Mouse (Mus musculus) CH12.LX (cell line): ENCODE measurements around the gene Epb41l3. TPM values are rescaled to one million over a fixed set of nuclear protein-coding genes. Genes with fewer than 3 reads are reported as not detected.

ENCODE experiments used
- DNase-seq: peaks from one replicate; pipeline ENCODE4 v3.0.0-alpha.2; 2013; ENCODE audit errors: extremely low read depth
- H3K27ac ChIP-seq: 2 replicates; pipeline ENCODE4 v1.5.1; 2012; ENCODE audit warnings: low read depth, mild to moderate bottlenecking, control low read depth, moderate library complexity; ENCODE audit not compliant: insufficient read depth
- H3K27me3 ChIP-seq: replicated peaks from 2 replicates; pipeline ENCODE3; 2012; ENCODE audit warnings: inconsistent platforms
- H3K36me3 ChIP-seq, 2 experiments: replicated peaks in 1 of 2; 2 replicates each; pipeline versions ENCODE3 to v1.6.1; 2012; ENCODE audit warnings: inconsistent platforms in 1 of 2, low read length in 1 of 2, mild to moderate bottlenecking in 1 of 2, mixed read lengths in 1 of 2, moderate library complexity in 1 of 2; ENCODE audit not compliant: control insufficient read depth in 1 of 2, insufficient read depth in 1 of 2
- H3K4me1 ChIP-seq, 2 experiments: 2 replicates each; pipeline ENCODE4 v1.6.1; 2012; ENCODE audit warnings: inconsistent platforms in 1 of 2, moderate library complexity in 1 of 2; ENCODE audit not compliant: insufficient read depth in 2 of 2, control insufficient read depth in 1 of 2
- H3K4me2 ChIP-seq: 2 replicates; pipeline ENCODE4 v1.6.1; 2012; ENCODE audit warnings: low read depth, mild to moderate bottlenecking, control low read depth; ENCODE audit not compliant: poor library complexity, insufficient read depth, severe bottlenecking
- H3K4me3 ChIP-seq, 3 experiments: fragments of 150-350 bp in 1 of 3; sonication (generic) in 1 of 3; replicated peaks in 1 of 3; 2 replicates each; pipeline versions ENCODE3 to v1.5.1; 2011 to 2012; ENCODE audit warnings: low read depth in 2 of 3, low read length in 2 of 3, mild to moderate bottlenecking in 2 of 3, moderate library complexity in 2 of 3, control low read depth in 1 of 3, improper control_type of control experiment in 1 of 3, inconsistent platforms in 1 of 3, mixed read lengths in 1 of 3; ENCODE audit not compliant: poor library complexity in 1 of 3
- H3K79me2 ChIP-seq: replicated peaks from 2 replicates; pipeline ENCODE4 v1.6.1; 2012; ENCODE audit warnings: mild to moderate bottlenecking, moderate library complexity; ENCODE audit not compliant: control insufficient read depth, poor library complexity, insufficient read depth, severe bottlenecking; ENCODE audit errors: extremely low read depth
- H3K9ac ChIP-seq: 2 replicates; pipeline ENCODE4 v1.6.1; 2012; ENCODE audit warnings: low read depth, mild to moderate bottlenecking, control low read depth, moderate library complexity; ENCODE audit not compliant: insufficient read depth
- H3K9me3 ChIP-seq: replicated peaks from 2 replicates; pipeline ENCODE3; 2012; ENCODE audit warnings: low read length, inconsistent platforms, mixed read lengths
- CHD1 ChIP-seq: IDR thresholded peaks from 2 replicates; pipeline ENCODE4 v1.6.1; 2012; ENCODE audit warnings: low read depth, low read length, improper control_type of control experiment, inconsistent platforms
- E2F4 ChIP-seq: IDR thresholded peaks from 2 replicates; pipeline ENCODE4 v1.6.1; 2011; ENCODE audit warnings: low read depth, low read length, improper control_type of control experiment; ENCODE audit not compliant: insufficient replicate concordance
- ELF1 ChIP-seq: IDR thresholded peaks from 2 replicates; pipeline ENCODE4 v1.6.1; 2014; ENCODE audit warnings: low read depth, mild to moderate bottlenecking, inconsistent platforms, low read length, improper control_type of control experiment
- EP300 ChIP-seq: IDR thresholded peaks from 2 replicates; pipeline ENCODE4 v1.6.1; 2011; ENCODE audit warnings: low read length, improper control_type of control experiment
- ETS1 ChIP-seq: conservative IDR thresholded peaks from 2 replicates; pipeline ENCODE4 v1.6.1; 2012; ENCODE audit warnings: low read depth, mild to moderate bottlenecking, inconsistent platforms, low read length, improper control_type of control experiment, moderate library complexity
- HCFC1 ChIP-seq: IDR thresholded peaks from 2 replicates; pipeline ENCODE4 v1.6.1; 2012; ENCODE audit warnings: low read depth, mild to moderate bottlenecking, inconsistent platforms, low read length, improper control_type of control experiment
- MXI1 ChIP-seq: IDR thresholded peaks from 2 replicates; pipeline ENCODE4 v1.6.1; 2011; ENCODE audit warnings: mild to moderate bottlenecking, low read depth, low read length, improper control_type of control experiment
- NELFE ChIP-seq: IDR thresholded peaks from 2 replicates; pipeline ENCODE4 v1.6.1; 2011; ENCODE audit warnings: low read depth, low read length, improper control_type of control experiment
- RCOR1 ChIP-seq: conservative IDR thresholded peaks from 2 replicates; pipeline ENCODE4 v1.6.1; 2012; ENCODE audit warnings: low read depth, mild to moderate bottlenecking, inconsistent platforms, low read length, improper control_type of control experiment
- TBP ChIP-seq: conservative IDR thresholded peaks from 2 replicates; pipeline ENCODE4 v1.6.1; 2011; ENCODE audit warnings: low read depth, low read length, improper control_type of control experiment
- TCF12 ChIP-seq: IDR thresholded peaks from 2 replicates; pipeline ENCODE4 v1.6.1; 2014; ENCODE audit warnings: low read depth, mild to moderate bottlenecking, inconsistent platforms, low read length, improper control_type of control experiment
- USF2 ChIP-seq: conservative IDR thresholded peaks from 2 replicates; pipeline ENCODE4 v1.6.1; 2011; ENCODE audit warnings: low read depth, low read length, improper control_type of control experiment
- ZC3H11A ChIP-seq: IDR thresholded peaks from 2 replicates; pipeline ENCODE4 v1.6.1; 2012; ENCODE audit warnings: low read depth, mild to moderate bottlenecking, inconsistent platforms, low read length, improper control_type of control experiment
- dilution Hi-C: fragments of 300-500 bp; cut with MboI; formaldehyde crosslinking; loops from 2 replicates; pipeline ENCODE4 v1.14.3; 2020; ENCODE audit warnings: low sequenced_read_pairs; ENCODE audit not compliant: extremely low pct_unique_long_range_greater_than_20kb, extremely low pct_ligation_motif_present
- in situ Hi-C: fragments of 300-500 bp; cut with MboI; formaldehyde crosslinking; loops from 3 replicates; pipeline ENCODE4 v1.14.3; 2019; ENCODE audit warnings: low sequenced_read_pairs, low pct_ligation_motif_present, low pct_unique_long_range_greater_than_20kb, mixed read lengths
- polyA plus RNA-seq: library from polyadenylated mRNA; unstranded; fragments of >175 nt; gene quantifications from 2 replicates; pipeline ENCODE4 v1.2.1, GENCODE M21; 2012; ENCODE audit warnings: low read depth; ENCODE audit not compliant: insufficient read length
- total RNA-seq, 2 experiments: library from RNA; depleted of rRNA; stranded (reverse); fragments of 300-350 nt in 1 of 2; fragments of >200 nt in 1 of 2; gene quantifications; 2 replicates each; pipeline ENCODE4 v1.2.3; 2012 to 2014

Gene Epb41l3
- total and polyA plus RNA-seq, 3 experiments = not detected

DNA sequence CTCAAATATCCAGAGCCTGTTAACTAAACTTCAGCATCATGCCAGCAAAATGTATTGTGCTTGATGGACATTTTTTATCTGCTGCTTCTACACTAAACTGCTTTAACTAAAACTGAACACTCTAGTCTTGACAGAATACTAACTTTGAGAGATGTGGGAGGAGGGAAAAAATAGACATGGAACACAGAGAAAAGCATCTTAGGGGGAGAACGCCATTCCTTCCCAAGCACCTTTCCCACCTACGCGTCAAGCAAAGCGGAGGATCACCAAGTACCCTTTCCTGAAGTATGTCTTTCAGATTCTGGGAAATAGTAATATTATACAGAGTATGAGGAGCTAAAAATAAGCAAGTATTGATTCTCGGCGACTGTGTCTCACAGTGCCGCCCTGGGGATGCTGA lies 15.7 kb upstream of the Epb41l3 start:
- dilution Hi-C loops (no loop called here), in situ Hi-C loops (no loop called here)
- no peak overlapping the region for H3K4me3 ChIP-seq
- no peak overlapping the region for H3K9ac ChIP-seq
- H3K9me3 ChIP-seq = peaks cover 79% of the 10 kb centered on the region
- DNase-seq = no peak
- H3K36me3 ChIP-seq = no peaks in the 10 kb centered on the region
- no peaks in the 10 kb centered on the region for H3K4me1 ChIP-seq
- no peak overlapping the region for H3K4me2 ChIP-seq
- H3K79me2 ChIP-seq = no peaks in the 10 kb centered on the region
- H3K27me3 ChIP-seq = no peaks in the 10 kb centered on the region
- TF ChIP-seq RCOR1 (no peak), TCF12 (no peak), EP300 (no peak)
- no peak overlapping the region for H3K27ac ChIP-seq

DNA sequence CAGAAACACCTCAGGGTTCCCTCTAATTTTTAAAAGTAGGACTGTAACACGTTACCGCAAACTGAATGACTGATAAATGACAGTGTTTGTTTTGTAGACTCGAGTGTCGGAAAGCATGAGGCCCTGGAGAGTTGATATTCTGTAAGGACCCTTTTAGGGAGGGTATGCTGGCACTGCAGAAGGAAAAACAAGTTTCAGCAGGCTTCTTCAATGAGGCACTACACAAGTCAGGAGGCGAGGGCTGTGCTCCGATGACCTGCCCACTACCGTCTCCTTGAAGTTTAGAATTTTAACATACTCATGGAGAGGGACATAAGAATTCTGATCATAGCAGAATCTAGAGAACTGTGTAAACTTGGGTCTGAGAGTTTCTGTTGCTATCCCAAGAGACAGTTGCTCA lies 15.1 kb upstream of the Epb41l3 start:
- no peak for DNase-seq
- no peaks in the 10 kb centered on the region for H3K36me3 ChIP-seq
- in situ Hi-C loops (no loop called here), dilution Hi-C loops (no loop called here)
- H3K9ac ChIP-seq = no peak overlapping the region
- H3K27ac ChIP-seq = no peak overlapping the region
- no peaks in the 10 kb centered on the region for H3K4me1 ChIP-seq
- no peaks in the 10 kb centered on the region for H3K79me2 ChIP-seq
- H3K9me3 ChIP-seq = peaks cover 80% of the 10 kb centered on the region
- no peak overlapping the region for H3K4me3 ChIP-seq
- TF ChIP-seq EP300 = no peak
- no peak for TF ChIP-seq HCFC1
- TF ChIP-seq ZC3H11A = no peak
- no peak for TF ChIP-seq NELFE
- no peak for TF ChIP-seq CHD1
- TF ChIP-seq MXI1 = no peak
- TF ChIP-seq TCF12 = no peak
- TF ChIP-seq E2F4 = no peak
- no peak overlapping the region for H3K4me2 ChIP-seq
- H3K27me3 ChIP-seq = no peaks in the 10 kb centered on the region

DNA sequence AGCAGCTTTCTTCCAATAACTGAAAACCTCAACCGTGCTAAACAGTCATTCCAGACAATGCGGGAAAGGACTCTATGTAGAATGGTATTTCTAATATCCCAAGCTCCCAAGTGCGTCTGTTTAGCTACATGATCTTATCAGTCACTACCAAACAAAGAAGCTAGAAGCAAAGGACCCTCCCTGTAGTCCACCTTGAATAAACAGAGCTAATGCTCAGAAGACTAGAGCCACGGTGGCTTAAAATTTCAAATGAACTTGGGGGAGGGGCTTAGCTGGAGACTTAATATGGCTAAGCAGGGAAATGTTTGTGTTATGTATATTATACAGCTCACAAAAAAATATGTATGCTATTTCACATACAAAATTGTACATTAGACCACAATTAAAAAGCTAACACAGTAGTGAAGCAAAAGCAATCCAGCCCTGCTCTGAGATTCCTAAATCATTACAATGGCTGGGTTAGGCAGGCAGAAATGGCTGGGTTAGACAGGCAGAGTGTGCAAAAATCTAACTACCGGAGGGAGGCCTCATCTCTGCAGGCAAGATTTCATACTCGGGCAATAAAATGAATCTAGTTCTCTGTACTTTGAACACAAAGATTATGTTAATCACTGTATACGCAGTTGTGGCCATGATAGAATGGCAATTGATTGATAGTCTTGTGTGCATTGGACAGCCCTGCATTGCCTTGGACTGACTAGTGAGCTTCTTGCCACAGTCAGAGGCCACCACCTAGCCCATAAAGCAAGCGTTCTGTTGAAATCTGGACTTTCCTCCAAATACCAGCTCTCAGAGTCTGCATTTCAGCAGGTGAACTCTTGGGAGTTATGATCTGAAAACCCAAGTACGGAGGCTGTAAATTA lies 13.4 kb upstream of the Epb41l3 start:
- Histone ChIP-seq H3K36me3 (no peaks in the 10 kb centered on the region), H3K9ac (no peak overlapping the region), H3K4me2 (no peak overlapping the region), H3K4me3 (no peak overlapping the region), H3K4me1 (no peaks in the 10 kb centered on the region), H3K27ac (no peak overlapping the region), H3K79me2 (no peaks in the 10 kb centered on the region), H3K27me3 (no peaks in the 10 kb centered on the region), H3K9me3 (peaks cover 71% of the 10 kb centered on the region)
- no peak for DNase-seq
- dilution Hi-C loops (no loop called here), in situ Hi-C loops (no loop called here)
- TF ChIP-seq USF2 = no peak
- TF ChIP-seq ZC3H11A = no peak
- no peak for TF ChIP-seq TBP
- no peak for TF ChIP-seq ETS1
- TF ChIP-seq ELF1 = no peak
- TF ChIP-seq HCFC1 = no peak
